ENCODE assay signal across 7 mouse cellular contexts in the genomic region with DNA sequence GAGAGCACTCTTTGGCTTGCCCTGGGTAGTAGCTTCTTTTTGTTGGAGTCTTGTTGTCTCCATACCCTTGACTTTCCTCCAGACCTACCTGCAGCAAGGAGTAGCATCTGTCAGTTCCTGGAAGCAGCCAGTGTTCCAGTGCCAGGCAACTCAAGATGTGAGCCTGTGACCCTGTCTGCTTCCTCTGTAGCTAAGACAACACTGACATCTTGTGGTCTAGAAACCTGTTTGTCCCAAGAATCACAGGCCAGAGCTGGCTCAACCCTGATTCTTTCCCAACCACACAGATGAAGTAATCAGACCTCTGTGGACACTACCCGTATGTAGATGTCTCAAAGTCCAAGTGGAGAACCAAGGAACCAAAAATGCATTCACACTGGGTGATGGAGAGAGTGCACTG.
DNase-seq lines count a peak whose midpoint lies in the region; ATAC-seq and TF ChIP-seq lines count a peak whose summit lies in the region.

No protein-coding gene starts in this region.

- no peaks in the 10 kb centered on the region for H3K27me3 ChIP-seq in neural tube, embryonic 11.5 days (ENCODE audit: control insufficient read depth, insufficient read depth, low read length)

- H3K9me3 ChIP-seq in neural tube, embryonic 11.5 days (ENCODE audit: control insufficient read depth, low read length) = no peaks in the 10 kb centered on the region

- no peak overlapping the region for H3K27ac ChIP-seq in neural tube, embryonic 11.5 days (ENCODE audit: low read depth, low read length)
- H3K27ac ChIP-seq in layer of hippocampus, adult 2 months = no peak overlapping the region

- no peaks in the 10 kb centered on the region for H3K4me1 ChIP-seq in neural tube, embryonic 11.5 days (ENCODE audit: control insufficient read depth, insufficient read depth, low read length)

- peak; percentile 35; the same call in 1 of the 2 replicates for ATAC-seq in neural tube, embryonic 11.5 days (ENCODE audit: insufficient read depth, low FRiP score, low TSS enrichment)

- TF ChIP-seq CTCF in layer of hippocampus, adult 2 months (conservative IDR thresholded peaks at IDR 0.05) = peak; percentile 80

- H3K9ac ChIP-seq in neural tube, embryonic 11.5 days (ENCODE audit: low read length) = no peak overlapping the region

- DNase-seq in neural tube, embryonic 11.5 days (ENCODE audit: low spot score) = peak; percentile 12
- no peak for DNase-seq in neural tube, embryonic 10.5 days (ENCODE audit: extremely low spot score, low spot score)
- peak; percentile 32 for DNase-seq in cerebellum, adult 9-10 months
- peak; percentile 26 to 49 for DNase-seq in layer of hippocampus, adult 2 months (ENCODE audit: low spot score in 2 of 2)
- peak; percentile 41 to 44 for DNase-seq in right cerebral cortex, postnatal 10 days (ENCODE audit: low spot score in 2 of 2)
- no peak for DNase-seq in MN1 (ENCODE audit: low spot score)
- DNase-seq in lung, postnatal 14 days = no peak

- no peak overlapping the region for H3K4me3 ChIP-seq in neural tube, embryonic 11.5 days (ENCODE audit: low read depth, low read length)
- no peak overlapping the region for H3K4me3 ChIP-seq in layer of hippocampus, adult 2 months

- no peaks in the 10 kb centered on the region for H3K36me3 ChIP-seq in neural tube, embryonic 11.5 days (ENCODE audit: control insufficient read depth, insufficient read depth, low read length)

- WGBS in neural tube, embryonic 11.5 days = 75% methylated on average over 1 of the region's 1 CpGs

- H3K4me2 ChIP-seq in neural tube, embryonic 11.5 days (ENCODE audit: low read depth) = no peak overlapping the region

Comparison
In these comparisons a context has a peak if more than half of its experiments do, and no peak if none do; other contexts are left out.
1. DNase-seq: peak in neural tube, embryonic 11.5 days (single experiment), cerebellum, adult 9-10 months (single experiment), layer of hippocampus, adult 2 months (2 of 2) and right cerebral cortex, postnatal 10 days (2 of 2); none in neural tube, embryonic 10.5 days (single experiment), MN1 (single experiment) and lung, postnatal 14 days (single experiment).